Mouse (Mus musculus): ENCODE measurements around the gene Ubr7. TPM values are rescaled to one million over a fixed set of nuclear protein-coding genes. Genes with fewer than 3 reads are reported as not detected.

Ubr7 gene
- total and polyA plus RNA-seq, 3 experiments, result 46.3 to 80.4 (median 48.8) TPM

- dilution Hi-C loops (cut with MboI; ENCODE audit: extremely low pct_ligation_motif_present, extremely low pct_unique_long_range_greater_than_20kb, low sequenced_read_pairs) (no loop called here), in situ Hi-C loops (cut with MboI; ENCODE audit: low pct_ligation_motif_present, low pct_unique_long_range_greater_than_20kb, low sequenced_read_pairs) (no loop called here)
- no peaks in the 10 kb centered on the region for H3K9me3 ChIP-seq (replicated peaks; ENCODE audit: low read length)
- no peak for TF ChIP-seq MXI1 (IDR thresholded peaks at IDR 0.05; ENCODE audit: low read depth, low read length)
- no peak for TF ChIP-seq CHD2 (IDR thresholded peaks at IDR 0.05; ENCODE audit: low read length)
- TF ChIP-seq ZC3H11A (IDR thresholded peaks at IDR 0.05; ENCODE audit: low read depth, low read length), result no peak
- no peak for TF ChIP-seq ETS1 (conservative IDR thresholded peaks at IDR 0.05; ENCODE audit: low read depth, low read length)
- TF ChIP-seq MAX (IDR thresholded peaks at IDR 0.05; ENCODE audit: low read length), result no peak
- no peak for TF ChIP-seq UBTF (IDR thresholded peaks at IDR 0.05; ENCODE audit: low read depth, low read length)
- TF ChIP-seq CTCF (conservative IDR thresholded peaks at IDR 0.05 in 1 of 2, IDR thresholded peaks at IDR 0.05 in 1 of 2; ENCODE audit: low read depth in 2 of 2, low read length in 2 of 2), result no peak
- no peak for TF ChIP-seq JUND (conservative IDR thresholded peaks at IDR 0.05; ENCODE audit: low read depth, low read length)
- TF ChIP-seq POLR2AphosphoS2 (IDR thresholded peaks at IDR 0.05; ENCODE audit: low read depth, low read length), result no peak
- TF ChIP-seq ELF1 (IDR thresholded peaks at IDR 0.05; ENCODE audit: low read depth, low read length), result no peak
- TF ChIP-seq EP300 (IDR thresholded peaks at IDR 0.05; ENCODE audit: low read length), result no peak
- no peak for TF ChIP-seq ZNF384 (IDR thresholded peaks at IDR 0.05; ENCODE audit: low read depth, low read length)
- H3K27ac ChIP-seq (ENCODE audit: insufficient read depth, low read depth), result no peak overlapping the region
- H3K79me2 ChIP-seq (replicated peaks; ENCODE audit: control insufficient read depth, extremely low read depth, insufficient read depth, poor library complexity, severe bottlenecking), result peaks cover 28% of the 10 kb centered on the region
- H3K9ac ChIP-seq (ENCODE audit: insufficient read depth, low read depth), result no peak overlapping the region
- no peaks in the 10 kb centered on the region for H3K27me3 ChIP-seq (replicated peaks)
- peaks cover 6 to 60% of the 10 kb centered on the region in 2 experiments; a peak in 3 of 4 replicates for H3K4me1 ChIP-seq (ENCODE audit: control insufficient read depth in 1 of 2, insufficient read depth in 2 of 2)
- no peak overlapping the region for H3K4me3 ChIP-seq (replicated peaks in 1 of 3; ENCODE audit: low read depth in 2 of 3, low read length in 2 of 3, poor library complexity in 1 of 3)
- H3K36me3 ChIP-seq (replicated peaks in 1 of 2; ENCODE audit: control insufficient read depth in 1 of 2, insufficient read depth in 1 of 2, low read length in 1 of 2), result peaks cover 31 to 63% of the 10 kb centered on the region in 2 experiments
- no peak overlapping the region for H3K4me2 ChIP-seq (ENCODE audit: insufficient read depth, low read depth, poor library complexity, severe bottlenecking)
- no peak for DNase-seq (ENCODE audit: extremely low read depth)
These were observed 5.9 kb downstream of the Ubr7 start for GRCm38 (mm10) chr12:102763696-102764095.

- H3K9ac ChIP-seq (ENCODE audit: insufficient read depth, low read depth), result no peak overlapping the region
- H3K27ac ChIP-seq (ENCODE audit: insufficient read depth, low read depth), result no peak overlapping the region
- H3K4me3 ChIP-seq (replicated peaks in 1 of 3; ENCODE audit: low read depth in 2 of 3, low read length in 2 of 3, poor library complexity in 1 of 3), result no peak overlapping the region
- dilution Hi-C loops (cut with MboI; ENCODE audit: extremely low pct_ligation_motif_present, extremely low pct_unique_long_range_greater_than_20kb, low sequenced_read_pairs), result no loop called here
- in situ Hi-C loops (cut with MboI; ENCODE audit: low pct_ligation_motif_present, low pct_unique_long_range_greater_than_20kb, low sequenced_read_pairs), result no loop called here
- H3K4me2 ChIP-seq (ENCODE audit: insufficient read depth, low read depth, poor library complexity, severe bottlenecking), result no peak overlapping the region
- H3K27me3 ChIP-seq (replicated peaks), result no peaks in the 10 kb centered on the region
- TF ChIP-seq RAD21 (IDR thresholded peaks at IDR 0.05; ENCODE audit: low read depth, low read length), result peak; percentile 57
- no peak for TF ChIP-seq CHD2 (IDR thresholded peaks at IDR 0.05; ENCODE audit: low read length)
- peak in 1 of 2 experiments; percentile 60; a peak in 2 of 4 replicates for TF ChIP-seq CTCF (conservative IDR thresholded peaks at IDR 0.05 in 1 of 2, IDR thresholded peaks at IDR 0.05 in 1 of 2; ENCODE audit: low read depth in 2 of 2, low read length in 2 of 2)
- TF ChIP-seq JUN (IDR thresholded peaks at IDR 0.05; ENCODE audit: insufficient read depth, low read depth, low read length), result no peak
- no peak for TF ChIP-seq TBP (conservative IDR thresholded peaks at IDR 0.05; ENCODE audit: low read depth, low read length)
- TF ChIP-seq IRF4 (IDR thresholded peaks at IDR 0.05; ENCODE audit: low read depth, low read length), result no peak
- no peak for TF ChIP-seq ELF1 (IDR thresholded peaks at IDR 0.05; ENCODE audit: low read depth, low read length)
- TF ChIP-seq MYC (IDR thresholded peaks at IDR 0.05; ENCODE audit: low read depth, low read length), result no peak
- TF ChIP-seq KAT2A (IDR thresholded peaks at IDR 0.05; ENCODE audit: insufficient replicate concordance, low read length), result no peak
- TF ChIP-seq ZC3H11A (IDR thresholded peaks at IDR 0.05; ENCODE audit: low read depth, low read length), result no peak
- no peak for TF ChIP-seq MAX (IDR thresholded peaks at IDR 0.05; ENCODE audit: low read length)
- TF ChIP-seq MXI1 (IDR thresholded peaks at IDR 0.05; ENCODE audit: low read depth, low read length), result no peak
- TF ChIP-seq USF1 (IDR thresholded peaks at IDR 0.05; ENCODE audit: low read depth, low read length), result no peak
- no peak for TF ChIP-seq UBTF (IDR thresholded peaks at IDR 0.05; ENCODE audit: low read depth, low read length)
- TF ChIP-seq ZKSCAN1 (IDR thresholded peaks at IDR 0.05; ENCODE audit: borderline replicate concordance, low read depth, low read length), result no peak
- H3K79me2 ChIP-seq (replicated peaks; ENCODE audit: control insufficient read depth, extremely low read depth, insufficient read depth, poor library complexity, severe bottlenecking), result no peaks in the 10 kb centered on the region; the same call in 1 of the 2 replicates
- peaks cover 2 to 25% of the 10 kb centered on the region in 2 experiments; a peak in 3 of 4 replicates for H3K4me1 ChIP-seq (ENCODE audit: control insufficient read depth in 1 of 2, insufficient read depth in 2 of 2)
- peaks cover 63 to 92% of the 10 kb centered on the region in 2 experiments for H3K36me3 ChIP-seq (replicated peaks in 1 of 2; ENCODE audit: control insufficient read depth in 1 of 2, insufficient read depth in 1 of 2, low read length in 1 of 2)
- no peak for DNase-seq (ENCODE audit: extremely low read depth)
- H3K9me3 ChIP-seq (replicated peaks; ENCODE audit: low read length), result peaks cover 2% of the 10 kb centered on the region
These were observed 11.2 kb downstream of the Ubr7 start for GRCm38 (mm10) chr12:102769000-102769399.

Measured in CH12.LX (cell line).